Mouse (Mus musculus): ENCODE measurements around the gene Ankrd7.
"Not testable (repeated sequence)": the region's sequence is repeated elsewhere in the genome, so short reads cannot be mapped to it uniquely, and the experiment has no call there.

Gene Ankrd7

GRCm38 (mm10) chr6:18866018-18866417, at the start of gene Ankrd7:
Gene Ankrd7, plus strand, starts transcription at chr6:18866318.
- peak; percentile 79 for ATAC-seq (ENCODE audit: low TSS enrichment)

GRCm38 (mm10) chr6:18819343-18819742, 46.8 kb upstream of the Ankrd7 start:
- ATAC-seq (ENCODE audit: low TSS enrichment): peak; percentile 90

- ATAC-seq (ENCODE audit: low TSS enrichment): no peak
These were observed 45.9 kb upstream of the Ankrd7 start for GRCm38 (mm10) chr6:18820246-18820645.

DNA sequence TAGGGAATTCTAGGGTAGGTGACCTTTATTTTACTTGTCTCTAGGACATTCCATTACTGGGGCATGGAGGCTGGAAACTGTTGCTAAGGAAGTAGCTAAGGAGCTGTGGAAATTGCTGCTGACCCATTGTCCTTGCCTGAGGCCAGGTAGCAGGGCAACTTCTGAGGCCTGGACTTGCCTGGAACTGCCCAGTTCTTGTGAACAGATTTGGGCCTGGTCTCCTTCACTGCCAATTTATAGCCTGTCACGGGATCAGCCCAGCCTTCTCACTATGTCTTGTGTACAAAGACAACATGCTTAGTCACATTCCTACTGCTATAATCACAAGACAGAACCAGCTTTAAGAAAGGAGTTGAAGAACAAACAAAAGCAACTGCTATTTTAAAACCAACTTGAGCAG, 43.3 kb upstream of the Ankrd7 start:
- no peak for ATAC-seq (ENCODE audit: low TSS enrichment)

DNA sequence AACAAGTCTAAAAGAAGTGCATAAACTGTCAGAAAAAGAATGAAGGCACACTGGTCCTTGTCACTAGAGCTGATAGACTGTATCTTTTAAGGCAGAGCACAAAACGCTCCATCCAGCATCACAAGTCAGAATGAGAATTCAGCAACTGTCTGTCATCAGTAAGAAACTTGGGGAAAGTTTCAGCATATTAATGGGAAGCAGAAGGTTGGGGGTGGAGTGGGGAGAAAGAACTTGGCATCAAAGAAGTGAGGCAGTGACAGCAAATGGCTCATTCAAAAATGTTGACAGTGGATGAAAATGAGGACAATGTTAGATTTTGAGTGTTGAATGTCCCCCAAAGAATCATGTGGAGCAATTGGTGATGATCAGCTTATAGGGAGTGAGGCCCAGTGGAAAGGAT, 33.2 kb upstream of the Ankrd7 start:
- ATAC-seq (ENCODE audit: low TSS enrichment): peak; percentile 85

DNA sequence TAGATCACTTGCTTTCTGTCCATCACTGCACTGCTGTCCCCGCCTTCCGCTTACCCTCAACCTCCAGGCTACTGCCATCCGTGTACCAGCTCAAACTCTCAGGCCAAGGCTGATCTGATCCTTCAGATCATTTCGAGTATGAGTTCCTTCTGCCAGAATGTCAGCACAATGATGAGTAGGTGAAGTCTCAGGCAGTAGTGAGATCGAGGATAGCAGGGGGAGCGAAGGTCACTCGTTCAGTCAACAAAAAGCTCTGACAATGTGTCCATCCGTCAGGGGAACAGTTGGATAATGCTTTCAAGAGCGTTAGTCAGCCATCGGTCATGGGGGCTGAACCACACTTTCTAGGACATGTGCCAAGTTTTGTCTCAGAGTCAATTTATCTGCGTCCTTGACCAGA, 21.6 kb upstream of the Ankrd7 start:
- not testable (repeated sequence) for ATAC-seq (ENCODE audit: low TSS enrichment)

DNA sequence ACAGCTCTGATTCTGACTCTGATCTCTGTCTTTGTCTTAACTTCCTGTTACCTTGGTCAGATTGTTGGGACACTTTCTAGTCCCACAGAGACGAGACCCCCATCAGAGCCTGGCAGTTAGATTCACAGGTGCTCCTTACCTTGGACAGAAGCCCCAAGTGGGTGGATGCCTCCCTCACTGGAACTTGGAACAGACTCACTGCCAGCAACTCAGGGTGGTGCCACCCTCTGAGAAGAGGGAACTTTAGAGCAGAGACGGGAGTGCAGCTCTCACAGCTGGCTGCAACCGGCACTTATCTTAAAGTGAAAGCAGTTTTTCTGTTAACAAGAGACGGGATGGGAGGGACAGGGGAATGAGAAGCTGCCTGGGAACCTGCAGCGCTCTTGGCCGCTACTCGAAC, 20.5 kb upstream of the Ankrd7 start:
- ATAC-seq (ENCODE audit: low TSS enrichment): not testable (repeated sequence)

GRCm38 (mm10) chr6:18848051-18848701, 17.9 kb upstream of the Ankrd7 start, which contains the start of gene Lsm8:
Gene Lsm8, plus strand, starts transcription at chr6:18848579.
- ATAC-seq (ENCODE audit: low TSS enrichment): peak; percentile 100

GRCm38 (mm10) chr6:18848702-18849061, 17.4 kb upstream of the Ankrd7 start:
- ATAC-seq (ENCODE audit: low TSS enrichment): no peak; the same call in 1 of the 2 replicates

DNA sequence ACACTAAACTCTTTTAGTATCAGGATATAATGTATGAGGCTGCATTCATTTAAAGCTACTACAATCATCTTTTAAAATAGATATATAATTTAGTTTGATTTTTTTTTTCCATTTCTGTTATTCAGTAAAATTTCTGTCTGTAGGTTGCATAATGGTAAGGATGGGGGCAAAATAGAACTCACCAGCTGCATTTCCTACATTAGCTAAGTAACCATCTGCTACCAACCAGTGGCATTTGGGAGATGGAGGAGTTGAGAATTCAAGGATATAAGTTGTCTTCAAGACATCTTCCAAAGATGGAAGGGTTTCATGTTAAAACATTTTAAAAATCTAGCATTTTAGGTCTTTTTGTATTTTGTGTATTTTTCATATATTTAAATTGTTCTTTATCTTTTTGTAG, 10.8 kb upstream of the Ankrd7 start:
- ATAC-seq (ENCODE audit: low TSS enrichment): peak; percentile 83

DNA sequence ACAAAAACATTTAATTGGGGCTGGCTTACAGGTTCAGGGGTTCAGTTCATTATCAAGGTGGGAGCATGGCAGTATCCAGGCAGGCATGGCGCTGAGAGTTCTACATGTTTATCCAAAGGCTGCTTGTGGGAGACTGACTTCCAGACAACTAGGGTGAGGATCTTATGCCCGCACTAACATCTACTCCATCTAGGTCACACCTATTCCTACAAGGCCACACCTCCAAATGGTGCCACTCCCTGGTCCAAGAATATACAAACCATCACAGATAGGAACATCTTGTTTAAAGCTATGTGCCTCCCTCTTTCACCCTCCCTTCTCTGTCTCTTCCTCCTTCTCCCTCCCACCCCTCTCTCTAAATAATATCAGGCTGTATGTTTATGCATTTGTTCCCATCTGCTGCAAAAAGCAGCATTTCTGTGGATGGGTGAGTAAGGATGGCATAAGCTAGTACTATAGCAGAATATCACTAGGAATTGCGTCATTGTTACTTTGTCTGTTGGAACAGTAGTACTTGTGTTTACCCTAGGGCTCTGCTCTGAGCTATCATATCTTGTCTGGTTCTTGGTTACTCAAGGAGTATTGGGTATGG, 9.5 kb upstream of the Ankrd7 start:
- ATAC-seq (ENCODE audit: low TSS enrichment): peak; percentile 72

- peak; percentile 98 for ATAC-seq (ENCODE audit: low TSS enrichment)
These were observed 22.9 kb downstream of the Ankrd7 start for GRCm38 (mm10) chr6:18889030-18889429.

DNA sequence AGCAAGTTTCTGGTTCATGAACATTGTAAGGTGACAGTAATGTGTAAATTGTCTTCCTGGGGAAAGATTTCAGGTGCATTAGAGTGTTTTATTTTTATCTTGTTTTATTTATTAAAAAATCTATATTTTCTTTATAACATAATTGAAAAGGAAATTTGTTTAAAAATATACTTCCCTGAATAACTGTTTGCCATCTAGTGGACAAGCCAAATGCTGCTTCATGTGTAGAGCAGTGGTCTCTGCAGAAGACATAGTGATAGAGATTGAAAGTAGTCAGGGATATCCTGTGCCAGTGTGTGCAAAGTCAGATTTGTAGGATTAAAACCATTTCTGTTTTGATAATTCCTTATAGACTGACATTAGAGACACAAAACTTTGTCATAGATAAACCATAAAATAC, 28.0 kb downstream of the Ankrd7 start:
- ATAC-seq (ENCODE audit: low TSS enrichment): no peak

- ATAC-seq (ENCODE audit: low TSS enrichment): no peak
These were observed 41.1 kb downstream of the Ankrd7 start for GRCm38 (mm10) chr6:18907173-18907572.

DNA sequence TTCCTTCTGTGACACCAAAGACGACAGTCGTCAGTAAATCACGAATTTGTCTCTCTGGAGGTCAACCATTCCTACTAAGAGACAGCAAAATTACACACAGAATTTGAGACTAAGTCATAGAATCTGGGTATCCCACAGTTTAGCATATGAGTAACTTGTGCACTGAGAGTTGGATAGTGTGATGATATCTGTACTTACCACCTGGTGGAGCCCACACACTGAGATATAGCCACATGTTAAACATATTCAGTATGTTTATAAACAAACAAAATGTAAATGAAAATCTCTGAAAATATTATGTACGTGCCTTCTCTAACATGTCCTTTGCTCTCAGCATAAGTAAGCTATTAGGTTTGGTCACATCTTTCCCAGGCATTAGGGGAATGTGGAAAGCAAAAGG, 47.1 kb downstream of the Ankrd7 start:
- ATAC-seq (ENCODE audit: low TSS enrichment): peak; percentile 65

GRCm38 (mm10) chr6:18916021-18916420, 49.9 kb downstream of the Ankrd7 start:
- ATAC-seq (ENCODE audit: low TSS enrichment): no peak

DNA sequence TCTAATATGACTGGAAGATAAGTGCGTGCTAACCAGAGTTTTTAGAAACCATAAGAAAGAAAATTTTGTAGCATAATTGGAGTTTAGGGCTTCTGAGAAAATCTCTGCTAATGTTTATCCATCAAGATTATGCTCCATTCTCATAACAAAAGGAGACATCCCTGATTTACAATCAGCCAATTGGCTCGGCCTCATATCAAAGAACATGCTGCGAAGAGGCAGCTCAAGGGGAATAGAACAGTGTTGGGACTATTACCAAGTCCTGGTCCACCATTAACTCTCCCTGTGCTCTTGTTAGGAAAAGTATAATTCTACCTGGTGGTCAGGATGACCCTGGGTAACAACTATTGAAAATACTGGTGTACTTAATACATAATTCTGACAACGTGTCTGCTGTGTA, 50.4 kb downstream of the Ankrd7 start:
- no peak for ATAC-seq (ENCODE audit: low TSS enrichment)
